Mouse (Mus musculus): ENCODE results near the gene Zbed4. TPM values are rescaled to one million over a fixed set of nuclear protein-coding genes. Genes with fewer than 3 reads are reported as not detected.

Zbed4 gene
- polyA plus RNA-seq, 1 experiment, result 0.53 TPM

DNA sequence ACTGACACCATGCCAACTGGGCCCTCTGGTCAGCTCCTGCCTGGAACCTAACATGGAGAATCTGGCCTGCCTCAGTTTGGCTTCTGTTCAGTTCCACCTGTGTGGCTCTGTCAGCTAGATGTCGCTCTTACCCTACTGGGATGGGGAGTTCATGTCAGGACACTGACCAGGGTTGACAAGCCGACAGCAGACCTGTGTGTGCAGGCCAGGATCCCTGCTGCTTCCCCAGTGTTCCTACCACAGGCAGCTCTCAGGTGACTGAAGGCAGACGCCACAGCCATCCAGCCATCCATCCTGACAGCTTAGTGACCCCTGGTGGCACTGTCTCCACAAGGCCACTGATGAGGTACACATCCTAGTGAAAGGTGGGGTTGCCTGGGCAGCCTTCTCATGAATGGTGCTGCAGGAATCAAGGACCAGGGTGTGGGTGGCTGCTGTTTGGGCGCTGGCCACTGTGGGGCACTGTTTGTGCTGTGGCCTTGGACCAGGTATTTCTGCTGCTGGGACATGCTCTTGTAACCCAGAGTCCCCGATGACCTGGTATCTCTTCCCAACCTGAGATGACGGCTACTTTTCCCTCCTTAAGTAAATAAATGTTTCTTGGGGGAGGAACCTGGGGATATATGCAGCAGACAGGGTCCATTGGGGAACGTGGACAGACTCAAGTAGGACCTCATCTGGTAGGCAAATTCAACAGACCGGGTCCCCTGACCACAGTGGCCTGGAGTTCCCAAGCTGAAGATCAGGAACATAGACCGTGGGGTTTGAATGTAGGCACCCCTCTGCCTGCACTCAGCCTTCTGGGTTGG lies 76.7 kb downstream of the Zbed4 start:
- TF ChIP-seq GATA1 (IDR thresholded peaks at IDR 0.05; ENCODE audit: low read length) (no peak), TAL1 (IDR thresholded peaks at IDR 0.05; ENCODE audit: low read length) (no peak)
- no peaks in the 10 kb centered on the region for H3K9me3 ChIP-seq (ENCODE audit: control insufficient read depth, low read length)
- H3K4me3 ChIP-seq (replicated peaks), result no peak overlapping the region
- H3K27me3 ChIP-seq (ENCODE audit: control insufficient read depth), result no peaks in the 10 kb centered on the region
- H3K4me1 ChIP-seq (ENCODE audit: control insufficient read depth), result peaks cover 2% of the 10 kb centered on the region; the same call in 1 of the 2 replicates
- H3K36me3 ChIP-seq (ENCODE audit: control insufficient read depth), result peaks cover 40% of the 10 kb centered on the region

DNA sequence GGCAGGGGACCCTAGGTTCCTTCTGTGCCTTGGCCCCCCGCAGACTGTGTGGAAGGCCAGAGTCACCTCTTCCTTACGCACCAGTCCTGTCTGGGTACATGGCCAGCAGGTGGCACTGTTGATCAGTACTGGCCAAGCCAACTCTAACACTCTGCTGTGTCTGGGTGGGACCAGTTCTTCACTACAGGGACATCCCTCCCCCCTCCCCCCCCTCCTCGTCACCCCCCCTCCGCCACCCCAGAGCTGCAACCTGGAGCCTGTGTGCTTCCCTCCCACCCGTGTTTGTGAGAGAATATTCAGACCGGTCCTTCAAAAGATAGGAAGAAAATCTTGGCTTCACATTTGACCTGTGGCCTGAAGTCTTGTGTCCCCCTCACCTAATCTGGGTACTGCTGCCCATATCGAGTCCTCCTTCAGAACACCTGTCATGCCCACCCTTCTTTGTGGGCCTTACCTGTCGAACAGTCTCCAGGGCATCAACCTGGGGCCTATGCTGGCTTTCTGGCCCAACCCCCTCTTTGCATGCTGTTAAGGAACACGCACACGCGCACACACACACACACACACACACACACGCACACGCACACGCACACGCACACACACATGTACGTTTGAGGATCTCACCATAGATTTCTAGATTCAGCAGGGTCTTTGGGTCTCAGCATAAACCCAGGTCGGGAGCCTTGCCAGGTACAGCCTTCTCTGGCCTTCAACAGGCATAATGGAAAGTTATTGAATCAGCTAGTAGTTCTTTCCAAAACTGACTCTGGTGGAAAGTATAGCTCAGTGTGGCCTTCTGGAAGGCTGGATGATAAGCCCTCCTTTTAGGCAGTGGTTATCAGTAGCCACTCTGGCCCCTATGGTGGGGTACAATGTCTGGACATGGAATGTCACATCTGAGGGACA lies 77.6 kb downstream of the Zbed4 start:
- Histone ChIP-seq H3K4me3 (replicated peaks) (no peak overlapping the region), H3K36me3 (ENCODE audit: control insufficient read depth) (peaks cover 31% of the 10 kb centered on the region), H3K9me3 (ENCODE audit: control insufficient read depth, low read length) (no peaks in the 10 kb centered on the region), H3K27me3 (ENCODE audit: control insufficient read depth) (no peaks in the 10 kb centered on the region), H3K4me1 (ENCODE audit: control insufficient read depth) (peaks cover 2% of the 10 kb centered on the region; the same call in 1 of the 2 replicates)
- no peak for TF ChIP-seq GATA1 (IDR thresholded peaks at IDR 0.05; ENCODE audit: low read length)
- no peak for TF ChIP-seq TAL1 (IDR thresholded peaks at IDR 0.05; ENCODE audit: low read length)

DNA sequence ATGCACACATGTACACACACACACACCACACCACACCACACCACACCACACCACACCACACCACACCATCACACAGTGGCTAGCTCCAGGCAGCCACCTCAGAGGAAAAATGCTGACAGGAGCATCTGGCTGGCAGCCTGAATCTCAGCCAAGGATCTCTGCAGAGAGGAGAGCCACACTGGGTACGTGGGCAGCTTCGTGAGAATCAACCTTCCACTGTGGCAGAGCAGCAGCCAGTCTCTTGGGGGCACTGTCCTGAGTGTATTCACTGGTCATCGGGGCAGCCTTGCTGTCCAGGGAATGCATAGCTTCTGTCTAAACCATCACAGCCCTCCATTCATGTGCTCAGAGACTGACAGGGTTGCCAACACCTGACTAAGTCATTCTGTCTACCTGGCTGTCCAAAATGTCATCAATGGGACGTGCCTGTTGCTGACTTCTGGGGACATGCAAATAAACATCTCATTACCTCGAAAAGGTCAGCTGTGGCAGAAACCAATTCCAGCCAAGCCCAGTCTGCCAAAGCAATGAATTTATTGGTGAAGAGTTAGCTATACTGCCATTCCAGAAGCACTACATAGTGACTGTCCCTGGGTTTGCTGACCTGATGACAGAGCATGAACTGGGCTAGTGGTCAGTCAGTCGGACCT lies 78.5 kb downstream of the Zbed4 start:
- TF ChIP-seq TAL1 (IDR thresholded peaks at IDR 0.05; ENCODE audit: low read length), result no peak
- TF ChIP-seq GATA1 (IDR thresholded peaks at IDR 0.05; ENCODE audit: low read length), result no peak
- Histone ChIP-seq H3K36me3 (ENCODE audit: control insufficient read depth) (peaks cover 23% of the 10 kb centered on the region), H3K27me3 (ENCODE audit: control insufficient read depth) (no peaks in the 10 kb centered on the region), H3K9me3 (ENCODE audit: control insufficient read depth, low read length) (no peaks in the 10 kb centered on the region), H3K4me3 (replicated peaks) (no peak overlapping the region), H3K4me1 (ENCODE audit: control insufficient read depth) (peaks cover 2% of the 10 kb centered on the region; the same call in 1 of the 2 replicates)

DNA sequence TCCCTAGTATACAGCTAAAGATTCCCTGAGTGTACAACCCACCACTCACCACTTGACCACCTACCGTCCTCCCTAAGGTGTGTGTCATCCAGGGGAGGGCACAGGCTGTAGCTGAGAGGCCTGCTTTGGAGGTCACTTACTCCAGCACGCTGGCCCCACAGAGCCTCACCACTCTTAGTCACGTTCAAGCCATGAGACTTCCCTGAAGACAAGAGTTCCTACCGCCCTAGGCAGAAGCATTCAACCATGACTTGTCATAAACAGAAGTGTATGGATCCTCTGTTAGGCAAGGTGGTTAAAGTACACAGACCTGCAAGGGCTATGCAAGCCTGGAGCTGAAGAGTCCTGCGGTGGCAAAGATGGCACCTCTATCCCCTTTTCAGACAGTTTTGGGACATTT lies 79.2 kb downstream of the Zbed4 start:
- no peaks in the 10 kb centered on the region for H3K27me3 ChIP-seq (ENCODE audit: control insufficient read depth)

GRCm38 (mm10) chr15:88831482-88831881 lies 80.0 kb downstream of the Zbed4 start:
- H3K36me3 ChIP-seq (ENCODE audit: control insufficient read depth), result peaks cover 7% of the 10 kb centered on the region
- H3K4me1 ChIP-seq (ENCODE audit: control insufficient read depth), result peaks cover 2% of the 10 kb centered on the region; the same call in 1 of the 2 replicates
- peaks cover 2% of the 10 kb centered on the region for H3K27me3 ChIP-seq (ENCODE audit: control insufficient read depth)
- TF ChIP-seq TAL1 (IDR thresholded peaks at IDR 0.05; ENCODE audit: low read length) (no peak), GATA1 (IDR thresholded peaks at IDR 0.05; ENCODE audit: low read length) (no peak)
- H3K9me3 ChIP-seq (ENCODE audit: control insufficient read depth, low read length), result no peaks in the 10 kb centered on the region
- H3K4me3 ChIP-seq (replicated peaks), result no peak overlapping the region

More for the DNA sequence above, 79.2 kb downstream of the Zbed4 start:
- Histone ChIP-seq H3K4me1 (ENCODE audit: control insufficient read depth) (peaks cover 2% of the 10 kb centered on the region; the same call in 1 of the 2 replicates), H3K4me3 (replicated peaks) (no peak overlapping the region), H3K36me3 (ENCODE audit: control insufficient read depth) (peaks cover 15% of the 10 kb centered on the region), H3K9me3 (ENCODE audit: control insufficient read depth, low read length) (no peaks in the 10 kb centered on the region)
- TF ChIP-seq TAL1 (IDR thresholded peaks at IDR 0.05; ENCODE audit: low read length) (no peak), GATA1 (IDR thresholded peaks at IDR 0.05; ENCODE audit: low read length) (no peak)

- H3K9me3 ChIP-seq (ENCODE audit: control insufficient read depth, low read length), result no peaks in the 10 kb centered on the region
- H3K4me3 ChIP-seq (replicated peaks), result no peak overlapping the region
- no peak for TF ChIP-seq TAL1 (IDR thresholded peaks at IDR 0.05; ENCODE audit: low read length)
- TF ChIP-seq GATA1 (IDR thresholded peaks at IDR 0.05; ENCODE audit: low read length), result no peak
- H3K4me1 ChIP-seq (ENCODE audit: control insufficient read depth), result peaks cover 8% of the 10 kb centered on the region
- no peaks in the 10 kb centered on the region for H3K36me3 ChIP-seq (ENCODE audit: control insufficient read depth)
- peaks cover 11% of the 10 kb centered on the region for H3K27me3 ChIP-seq (ENCODE audit: control insufficient read depth)
These were observed 81.1 kb downstream of the Zbed4 start for GRCm38 (mm10) chr15:88832536-88832935.

Other genes with a start within 250 kb of the Zbed4 start
- not detected in 2 replicates for gene Zdhhc25, start 151.4 kb upstream of the Zbed4 start, polyA plus RNA-seq (2012)
- gene Brd1, start 17.4 kb upstream of the Zbed4 start, polyA plus RNA-seq (2012), result 1.9 and 2.1 TPM in 2 replicates
- 0.16 and 0.28 TPM in 2 replicates for gene Alg12, start 67.7 kb downstream of the Zbed4 start, polyA plus RNA-seq (2012)
- 1.5 and 1.7 TPM in 2 replicates for gene Creld2, start 68.0 kb downstream of the Zbed4 start, polyA plus RNA-seq (2012)
- 0.49 and 0.64 TPM in 2 replicates for gene Pim3, start 110.5 kb downstream of the Zbed4 start, polyA plus RNA-seq (2012)
- not detected in 2 replicates for gene Ttll8, start 202.8 kb downstream of the Zbed4 start, polyA plus RNA-seq (2012)
- gene Mlc1, start 227.3 kb downstream of the Zbed4 start, polyA plus RNA-seq (2012), result not detected in 2 replicates
- gene Mov10l1, start 231.2 kb downstream of the Zbed4 start, polyA plus RNA-seq (2012), result not detected in 2 replicates